Mouse (Mus musculus): ENCODE data around the gene Gm36176.

DNA sequence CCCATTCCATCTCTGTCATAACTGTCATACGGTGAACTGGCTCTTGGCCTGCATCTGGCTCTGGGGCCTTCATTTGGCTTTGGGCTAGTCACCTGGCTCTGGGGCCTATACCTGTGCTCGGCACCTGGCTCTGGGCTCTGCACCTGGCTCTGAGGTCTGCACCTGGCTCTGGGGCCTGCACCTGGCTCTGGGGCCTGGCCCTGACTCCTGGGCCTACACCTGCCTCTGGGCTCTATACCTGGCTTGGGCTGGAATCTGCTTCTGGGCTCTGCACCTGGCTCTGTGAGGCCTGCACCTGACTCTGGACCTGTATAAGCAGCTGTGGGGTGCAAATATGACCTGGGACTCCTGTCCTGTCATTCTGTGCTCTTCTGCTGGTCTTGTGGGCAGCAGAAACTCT lies 935 bp downstream of the Gm36176 start:
- TF ChIP-seq CTCF (IDR thresholded peaks at IDR 0.05; ENCODE audit: control insufficient read depth, insufficient read depth, insufficient read length): no peak
- no peak for TF ChIP-seq MAX (IDR thresholded peaks at IDR 0.05)
- TF ChIP-seq FOSL1 (IDR thresholded peaks at IDR 0.05; ENCODE audit: insufficient read depth, low read length, poor library complexity, severe bottlenecking): no peak
- TF ChIP-seq MYOG (IDR thresholded peaks at IDR 0.05; ENCODE audit: control insufficient read depth, extremely low read depth, insufficient read length): no peak
